Mouse (Mus musculus): ENCODE measurements around the gene Gm7861.
"Not testable (repeated sequence)": the region's sequence is repeated elsewhere in the genome, so short reads cannot be mapped to it uniquely, and the experiment has no call there.

The Gm7861 gene

DNA sequence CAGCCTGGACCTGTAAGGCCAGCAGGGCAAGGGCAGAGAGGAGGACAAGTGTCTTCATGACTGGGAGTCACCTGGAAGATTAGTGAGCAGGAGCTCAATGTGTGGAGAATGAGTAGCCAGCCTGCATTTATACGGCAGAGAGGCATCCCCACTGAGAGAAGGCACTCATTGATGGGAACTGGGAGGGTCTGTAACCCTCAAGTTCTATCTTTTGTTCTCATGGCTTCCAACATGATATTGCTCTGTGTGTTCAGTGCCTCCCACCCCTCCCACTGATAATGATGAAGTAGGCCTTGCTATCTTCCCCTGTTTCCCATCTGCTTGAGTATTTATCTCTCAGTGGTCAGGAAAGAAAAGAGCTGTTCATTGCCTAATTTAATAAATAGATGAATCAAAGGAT, at the start of gene Gm7861:
TSS of gene Gm7861 (minus strand) at position 101 of the 400 bp plus-strand sequence.
- not testable (repeated sequence) for DNase-seq (ENCODE audit: low spot score)

DNA sequence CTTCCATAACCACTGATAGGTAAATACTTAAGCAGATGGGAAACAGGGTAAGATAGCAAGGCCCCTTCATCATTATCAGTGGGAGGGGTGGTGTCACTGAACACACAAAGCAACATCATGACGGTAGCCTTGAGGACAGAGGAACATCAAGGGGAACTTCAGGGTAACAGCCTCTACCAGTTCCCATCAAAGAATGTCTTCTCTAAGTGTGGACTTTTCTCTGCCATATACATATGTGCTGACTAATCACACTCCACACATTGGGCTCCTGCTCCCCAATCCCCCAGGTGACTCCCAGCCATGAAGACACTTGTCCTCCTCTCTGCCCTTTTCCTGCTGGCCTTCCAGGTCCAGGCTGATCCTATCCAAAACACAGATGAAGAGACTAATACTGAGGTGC, 23.6 kb upstream of the Gm7861 start, which contains the start of gene Defa26:
TSS of gene Defa26 (plus strand) at position 301 of the 400 bp plus-strand sequence.
- not testable (repeated sequence) for DNase-seq (ENCODE audit: low spot score)

DNA sequence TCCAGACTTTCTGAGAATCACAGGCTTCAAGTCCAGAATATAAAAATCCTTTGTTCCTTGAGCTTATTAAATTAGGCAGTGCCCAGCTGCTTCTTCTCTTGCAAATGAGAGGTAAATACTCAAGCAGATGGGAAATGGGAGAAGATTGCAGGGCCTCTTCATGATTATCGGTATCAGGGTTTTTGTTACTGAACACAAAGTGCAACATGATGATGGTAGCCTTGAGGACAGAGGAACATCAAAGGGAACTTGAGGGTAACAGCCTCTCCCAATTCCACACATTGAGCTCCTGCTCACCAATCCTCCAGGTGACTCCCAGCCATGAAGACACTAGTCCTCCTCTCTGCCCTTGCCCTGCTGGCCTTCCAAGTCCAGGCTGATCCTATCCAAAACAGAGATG, 11.6 kb downstream of the Gm7861 start, which contains the start of gene Defa28:
TSS of gene Defa28 (plus strand) at position 301 of the 400 bp plus-strand sequence.
- DNase-seq (ENCODE audit: low spot score), result not testable (repeated sequence)

DNA sequence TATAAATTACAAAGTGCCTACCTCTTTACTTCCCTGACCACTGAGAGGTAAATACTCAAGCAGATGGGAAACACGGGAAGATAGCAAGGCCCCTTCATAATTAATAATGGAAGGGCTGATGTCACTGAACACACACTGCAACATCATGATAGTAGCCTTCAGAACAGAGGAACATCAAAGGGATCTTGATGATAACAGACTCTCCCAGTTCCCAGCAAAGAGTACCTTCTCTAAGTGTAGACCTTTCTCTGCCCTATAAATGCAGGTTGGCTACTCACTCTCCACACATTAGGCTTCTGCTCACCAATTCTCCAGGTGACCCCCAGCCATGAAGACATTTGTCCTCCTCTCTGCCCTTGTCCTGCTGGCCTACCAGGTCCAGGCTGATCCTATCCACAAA, 29.2 kb downstream of the Gm7861 start, which contains the start of gene Defa37:
TSS of gene Defa37 (plus strand) at position 301 of the 400 bp plus-strand sequence.
- not testable (repeated sequence) for DNase-seq (ENCODE audit: low spot score)
